Mouse (Mus musculus) midbrain, postnatal 0 days (tissue): ENCODE results near the gene Spocd1. TPM values are rescaled to one million over a fixed set of nuclear protein-coding genes. Genes with fewer than 3 reads are reported as not detected.

Experiments used
- ATAC-seq: fragments of 200-750 bp; cut with Nextera tagmentation; 2 replicates; pipeline ENCODE4 v1.8.0; 2017; ENCODE audit warnings: moderate number of reproducible peaks, mild to moderate bottlenecking, moderate TSS enrichment, moderate library complexity; ENCODE audit not compliant: low FRiP score
- DNase-seq: peaks from one replicate; pipeline ENCODE4 v3.0.0-alpha.2; 2015; ENCODE audit warnings: low spot score
- H3K27ac ChIP-seq: fragments of 300-500 bp; sonication (generic); 2 replicates; pipeline ENCODE4 v1.5.1; 2014; ENCODE audit warnings: low read depth, mild to moderate bottlenecking, low read length, mixed read lengths
- H3K27me3 ChIP-seq: fragments of 300-500 bp; sonication (generic); 2 replicates; pipeline ENCODE4 v1.6.1; 2014; ENCODE audit warnings: low read length, control low read depth, mixed read lengths; ENCODE audit not compliant: insufficient read depth
- H3K36me3 ChIP-seq: fragments of 300-500 bp; sonication (generic); 2 replicates; pipeline ENCODE4 v1.6.1; 2014; ENCODE audit warnings: low read length, control low read depth, mixed read lengths; ENCODE audit not compliant: insufficient read depth
- H3K4me1 ChIP-seq: fragments of 300-500 bp; sonication (generic); 2 replicates; pipeline ENCODE4 v1.6.1; 2014; ENCODE audit warnings: mild to moderate bottlenecking, control low read depth, antibody characterized with exemption, low read length, mixed read lengths; ENCODE audit not compliant: insufficient read depth
- H3K4me2 ChIP-seq: fragments of 300-500 bp; sonication (generic); 2 replicates; pipeline ENCODE4 v1.6.1; 2014; ENCODE audit warnings: low read depth, mild to moderate bottlenecking, low read length, mixed read lengths; ENCODE audit not compliant: poor library complexity, severe bottlenecking
- H3K4me3 ChIP-seq: fragments of 300-500 bp; sonication (generic); 2 replicates; pipeline ENCODE4 v1.5.1; 2014; ENCODE audit warnings: low read depth, mild to moderate bottlenecking, low read length, moderate library complexity
- H3K9ac ChIP-seq: fragments of 300-500 bp; sonication (generic); replicated peaks from 2 replicates; pipeline ENCODE4 v1.6.1; 2014; ENCODE audit warnings: mild to moderate bottlenecking, low read length, moderate library complexity, mixed read lengths; ENCODE audit not compliant: poor library complexity, severe bottlenecking
- H3K9me3 ChIP-seq: fragments of 300-500 bp; sonication (generic); 2 replicates; pipeline ENCODE4 v1.6.1; 2016; ENCODE audit warnings: low read length, control low read depth
- CTCF ChIP-seq: IDR thresholded peaks from 2 replicates; pipeline ENCODE4 v1.5.1; 2016; ENCODE audit warnings: antibody characterized with exemption, mild to moderate bottlenecking
- WGBS: fragments of 180-500 bp; shearing (Covaris S2); extraction: QIAGEN DNeasy Blood & Tissue Kit; methylation state at CpG from one replicate; pipeline ENCODE4 v1.1.7; 2014; 5-methylcytosine and 5-hydroxymethylcytosine counted together
- polyA plus RNA-seq: library from polyadenylated mRNA; unstranded; fragments of >200 nt; fragmentation: Nextera tagmentation; extraction: Ambion mirVana; gene quantifications from 2 replicates; pipeline ENCODE4 v1.2.1, GENCODE M21; 2015
- total RNA-seq: library from RNA; depleted of rRNA; stranded (reverse); fragments of >200 nt; gene quantifications from 2 replicates; pipeline ENCODE4 v1.2.3, GENCODE M21; 2014; rRNA removed

The Spocd1 gene
- total RNA-seq (not detected in 2 replicates), polyA plus RNA-seq (0.09 and 0.27 TPM in 2 replicates)

- TF ChIP-seq CTCF = no peak
- Histone ChIP-seq H3K27ac (no peak within 1 kb of the TSS), H3K9me3 (no peaks in the 10 kb centered on the region), H3K27me3 (no peaks in the 10 kb centered on the region), H3K4me3 (no peak within 1 kb of the TSS), H3K4me1 (peaks cover 4% of the 10 kb centered on the region; the same call in 1 of the 2 replicates), H3K36me3 (no peaks in the 10 kb centered on the region), H3K4me2 (peak within 1 kb of the TSS; percentile 26), H3K9ac (no peak within 1 kb of the TSS)
- no peak for DNase-seq
- WGBS = 47% methylated on average over 4 of the region's 4 CpGs
- ATAC-seq = no peak
Observed at GRCm38 (mm10) chr4:129928949-129929348, at the start of gene Spocd1. Gene Spocd1, plus strand, starts transcription at chr4:129929249.

DNA sequence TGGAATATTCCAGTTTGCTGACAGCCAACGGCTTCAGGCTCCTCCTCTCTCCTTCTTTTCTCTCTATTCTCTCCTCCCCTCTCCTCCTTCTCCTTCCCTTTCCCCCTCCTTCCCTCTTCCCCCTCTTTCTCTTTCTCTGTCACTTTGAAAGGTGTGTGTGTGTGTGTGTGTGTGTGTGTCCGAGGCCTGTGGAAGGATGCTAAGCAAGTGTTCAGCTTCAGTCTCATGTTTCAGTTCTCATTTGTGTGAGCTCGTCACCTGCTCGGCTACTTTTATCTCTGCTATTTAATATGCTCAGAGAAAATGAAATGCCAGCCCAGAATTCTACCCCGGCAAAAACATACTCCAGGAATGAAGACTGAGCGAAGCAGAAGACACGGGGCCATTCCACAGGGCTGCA, 48.4 kb upstream of the Spocd1 start:
- ATAC-seq (no peak), DNase-seq (no peak)
- H3K27me3 ChIP-seq = no peaks in the 10 kb centered on the region
- H3K9ac ChIP-seq = no peak overlapping the region
- WGBS = 84% methylated on average over 7 of the region's 7 CpGs
- H3K4me2 ChIP-seq = no peak overlapping the region
- no peak overlapping the region for H3K4me3 ChIP-seq
- peaks cover 10% of the 10 kb centered on the region; the same call in 1 of the 2 replicates for H3K4me1 ChIP-seq
- H3K9me3 ChIP-seq = no peaks in the 10 kb centered on the region
- no peaks in the 10 kb centered on the region for H3K36me3 ChIP-seq
- no peak overlapping the region for H3K27ac ChIP-seq
- TF ChIP-seq CTCF = no peak

DNA sequence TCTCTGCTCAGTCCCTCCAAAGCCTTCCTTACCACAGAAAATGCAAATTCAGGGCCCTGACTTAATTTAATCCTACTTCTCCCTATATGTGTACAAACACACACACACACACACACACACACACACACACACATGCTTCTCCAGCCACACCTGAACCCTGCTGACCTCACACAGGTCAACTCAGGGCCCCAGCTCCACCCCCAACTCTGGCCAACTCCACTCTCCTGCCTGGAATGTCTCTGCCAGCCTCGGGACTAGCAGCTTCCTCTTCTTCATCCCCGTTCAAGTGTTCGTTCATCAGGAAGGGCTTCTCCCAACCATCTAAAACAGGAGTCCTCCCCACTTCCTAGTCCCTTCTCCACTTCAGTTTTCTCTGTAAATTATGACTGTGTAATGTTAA, 47.4 kb upstream of the Spocd1 start:
- no peak overlapping the region for H3K27ac ChIP-seq
- WGBS = 35% methylated on average over 3 of the region's 3 CpGs

GRCm38 (mm10) chr4:129882555-129883293, 46.3 kb upstream of the Spocd1 start:
- H3K4me3 ChIP-seq = no peak overlapping the region
- no peaks in the 10 kb centered on the region for H3K27me3 ChIP-seq
- H3K36me3 ChIP-seq = no peaks in the 10 kb centered on the region
- 0 out of 2 replicates have a peak overlapping the region, but pooled peaks have one; percentile 18 for H3K27ac ChIP-seq
- 21% methylated on average over 10 of the region's 11 CpGs for WGBS
- TF ChIP-seq CTCF = no peak
- 0 out of 2 replicates have a peak overlapping the region, but pooled peaks have one; percentile 33 for H3K9ac ChIP-seq
- ATAC-seq (no peak), DNase-seq (peak; percentile 48)
- H3K9me3 ChIP-seq = no peaks in the 10 kb centered on the region
- H3K4me2 ChIP-seq = peak overlapping the region; percentile 18
- H3K4me1 ChIP-seq = peaks cover 8% of the 10 kb centered on the region; the same call in 1 of the 2 replicates

More for the DNA sequence above, 47.4 kb upstream of the Spocd1 start:
- no peak for TF ChIP-seq CTCF
- no peak for ATAC-seq
- H3K36me3 ChIP-seq = no peaks in the 10 kb centered on the region
- H3K4me3 ChIP-seq = no peak overlapping the region
- no peak overlapping the region for H3K4me2 ChIP-seq
- peaks cover 10% of the 10 kb centered on the region; the same call in 1 of the 2 replicates for H3K4me1 ChIP-seq
- no peaks in the 10 kb centered on the region for H3K9me3 ChIP-seq
- DNase-seq = no peak
- H3K9ac ChIP-seq = no peak overlapping the region
- H3K27me3 ChIP-seq = no peaks in the 10 kb centered on the region

GRCm38 (mm10) chr4:129884041-129884930, 44.8 kb upstream of the Spocd1 start:
- DNase-seq = peak; percentile 63
- Histone ChIP-seq H3K27ac (no peak overlapping the region; the same call in 1 of the 2 replicates), H3K9me3 (no peaks in the 10 kb centered on the region), H3K36me3 (no peaks in the 10 kb centered on the region), H3K4me1 (peaks cover 6% of the 10 kb centered on the region; the same call in 1 of the 2 replicates), H3K4me2 (peak overlapping the region; percentile 20; the same call in 1 of the 2 replicates), H3K27me3 (no peaks in the 10 kb centered on the region), H3K4me3 (0 out of 2 replicates have a peak overlapping the region, but pooled peaks have one; percentile 2), H3K9ac (no peak overlapping the region)
- no peak for ATAC-seq
- 35% methylated on average over 12 of the region's 12 CpGs for WGBS
- no peak for TF ChIP-seq CTCF
